Mouse (Mus musculus) CD4-positive, CD25-positive, alpha-beta regulatory T cell, adult 4 months (primary cell): ENCODE results near the gene Foxk1. TPM values are rescaled to one million over a fixed set of nuclear protein-coding genes. Genes with fewer than 3 reads are reported as not detected.

Experiments used
- ATAC-seq: one replicate; pipeline ENCODE4 v1.8.0; 2017
- polyA plus RNA-seq, 2 experiments: library from polyadenylated mRNA; unstranded; fragments of 100-300 nt; shearing (Covaris generic); gene quantifications; one replicate each; pipeline ENCODE4 v1.2.1; 2017

The Foxk1 gene
- 10 to 100 TPM in 1 of 2 experiments, 1 to 10 TPM in 1; 8.2 to 13.2 TPM for polyA plus RNA-seq

- ATAC-seq = peak; percentile 80
Measured at GRCm38 (mm10) chr5:142400981-142401640, at the start of gene Foxk1. Gene Foxk1 (plus strand): TSS chr5:142401497.

GRCm38 (mm10) chr5:142352336-142352892 lies 48.9 kb upstream of the Foxk1 start:
- no peak for ATAC-seq

- ATAC-seq = no peak
Measured at GRCm38 (mm10) chr5:142355144-142355543, 46.2 kb upstream of the Foxk1 start.

GRCm38 (mm10) chr5:142361166-142361565 lies 40.1 kb upstream of the Foxk1 start:
- ATAC-seq = no peak

GRCm38 (mm10) chr5:142362894-142363293 lies 38.4 kb upstream of the Foxk1 start:
- no peak for ATAC-seq

- no peak for ATAC-seq
Measured at GRCm38 (mm10) chr5:142364095-142364494, 37.2 kb upstream of the Foxk1 start.

- peak; percentile 83 for ATAC-seq
Measured at GRCm38 (mm10) chr5:142367085-142368081, 33.9 kb upstream of the Foxk1 start.

- ATAC-seq = no peak
Measured at GRCm38 (mm10) chr5:142368122-142368521, 33.2 kb upstream of the Foxk1 start.

GRCm38 (mm10) chr5:142370406-142371171 lies 30.7 kb upstream of the Foxk1 start:
- no peak for ATAC-seq

- ATAC-seq = no peak
Measured at GRCm38 (mm10) chr5:142371172-142372155, 29.8 kb upstream of the Foxk1 start.

- no peak for ATAC-seq
Measured at GRCm38 (mm10) chr5:142372207-142372606, 29.1 kb upstream of the Foxk1 start.

GRCm38 (mm10) chr5:142374343-142374742 lies 27.0 kb upstream of the Foxk1 start:
- ATAC-seq = no peak

GRCm38 (mm10) chr5:142375641-142376040 lies 25.7 kb upstream of the Foxk1 start:
- no peak for ATAC-seq

GRCm38 (mm10) chr5:142376071-142376470 lies 25.2 kb upstream of the Foxk1 start:
- ATAC-seq = peak; percentile 54

- ATAC-seq = no peak
Measured at GRCm38 (mm10) chr5:142378068-142378467, 23.2 kb upstream of the Foxk1 start.

GRCm38 (mm10) chr5:142380491-142380890 lies 20.8 kb upstream of the Foxk1 start:
- ATAC-seq = no peak

- ATAC-seq = no peak
Measured at GRCm38 (mm10) chr5:142384911-142385660, 16.2 kb upstream of the Foxk1 start.

GRCm38 (mm10) chr5:142386329-142386728 lies 15.0 kb upstream of the Foxk1 start:
- no peak for ATAC-seq

GRCm38 (mm10) chr5:142386784-142387680 lies 14.3 kb upstream of the Foxk1 start:
- ATAC-seq = no peak
